Mouse (Mus musculus): Measurements from ENCODE around the gene Ubp1.
"Not testable (repeated sequence)": the region's sequence is repeated elsewhere in the genome, so short reads cannot be mapped to it uniquely, and the experiment has no call there.

The Ubp1 gene

GRCm38 (mm10) chr9:113930534-113931374 is at the start of gene Ubp1:
TSS of gene Ubp1 (plus strand) at chr9:113930934.
- DNase-seq (ENCODE audit: low spot score) = peak; percentile 98

GRCm38 (mm10) chr9:113894903-113895302 is 35.8 kb upstream of the Ubp1 start:
- DNase-seq (ENCODE audit: low spot score) = no peak

DNA sequence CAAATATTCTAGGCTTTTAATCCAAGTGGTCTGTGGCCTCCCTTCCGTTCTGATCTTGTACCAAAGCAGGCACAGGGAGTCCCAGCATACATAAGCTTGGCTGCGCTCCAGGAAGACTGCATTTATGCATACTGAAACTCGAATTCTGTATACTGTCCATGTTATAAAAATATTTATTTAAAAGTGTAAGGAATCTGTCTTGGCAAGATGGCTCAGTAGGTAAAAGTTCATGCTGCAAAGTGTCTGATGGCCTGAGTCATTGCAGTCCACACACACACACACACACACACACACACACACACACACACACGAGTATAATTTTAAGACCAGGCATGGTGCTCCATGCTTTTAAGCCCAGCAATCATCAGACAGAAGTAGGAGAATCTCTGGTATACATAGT is 27.6 kb upstream of the Ubp1 start:
- DNase-seq (ENCODE audit: low spot score) = no peak

DNA sequence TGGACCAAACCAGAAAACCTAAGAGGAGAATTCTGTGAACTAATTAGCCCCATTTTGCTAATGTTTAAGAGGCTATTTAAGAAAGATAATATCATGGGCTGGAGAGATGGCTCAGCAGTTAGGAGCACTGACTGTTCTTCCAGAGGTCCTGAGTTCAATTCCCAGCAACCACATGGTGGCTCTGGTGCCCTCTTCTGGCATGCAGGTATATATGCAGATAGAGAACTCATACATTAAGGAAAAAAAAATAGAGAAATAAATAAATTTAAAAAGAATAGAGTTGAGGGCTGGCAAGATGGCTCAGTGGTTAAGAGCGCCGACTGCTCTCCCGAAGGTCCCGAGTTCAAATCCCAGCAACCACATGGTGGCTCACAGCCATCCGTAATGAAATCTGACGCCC is 26.4 kb upstream of the Ubp1 start:
- not testable (repeated sequence) for DNase-seq (ENCODE audit: low spot score)

GRCm38 (mm10) chr9:113915789-113916188 is 14.9 kb upstream of the Ubp1 start:
- DNase-seq (ENCODE audit: low spot score) = no peak

DNA sequence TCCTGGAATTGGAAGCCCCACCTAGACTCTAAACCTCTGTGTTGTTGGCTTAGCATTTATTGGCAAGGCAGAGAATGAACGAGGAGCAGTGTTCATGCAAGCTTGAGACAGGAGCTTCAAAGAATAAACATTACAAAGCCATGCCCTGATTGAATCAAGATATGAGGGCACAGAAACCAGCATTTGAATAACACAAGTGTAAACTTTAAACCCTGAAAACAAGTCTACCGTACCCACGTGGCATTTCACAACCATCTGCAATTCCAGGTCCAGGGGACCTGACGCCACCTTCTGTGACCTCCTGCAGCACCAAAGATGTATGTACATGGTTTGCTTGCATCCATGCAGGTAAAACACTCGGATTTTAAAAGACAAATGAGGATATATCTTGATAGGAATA is 8.1 kb upstream of the Ubp1 start:
- no peak for DNase-seq (ENCODE audit: low spot score)

DNA sequence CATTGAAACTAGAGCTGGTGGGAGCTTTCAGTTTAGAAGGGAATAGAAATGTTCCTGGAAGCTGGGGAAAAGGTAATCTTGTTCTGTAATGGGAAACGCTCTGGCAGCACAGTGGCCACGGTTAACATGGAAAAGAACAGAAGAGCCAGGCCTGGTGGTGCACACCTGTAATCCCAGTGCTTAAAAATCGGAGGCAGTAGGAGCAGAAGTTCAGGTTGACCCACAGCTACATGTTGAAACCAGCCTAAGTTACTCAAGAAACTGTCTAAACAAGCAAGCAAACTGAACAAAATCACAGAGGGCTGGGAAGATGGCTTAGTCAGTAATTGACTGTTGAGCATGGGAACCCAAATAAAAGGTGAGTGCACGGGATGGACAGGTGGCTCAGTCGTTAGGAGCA is 5.9 kb upstream of the Ubp1 start:
- no peak for DNase-seq (ENCODE audit: low spot score)

- no peak for DNase-seq (ENCODE audit: low spot score)
These were observed 2.1 kb upstream of the Ubp1 start for GRCm38 (mm10) chr9:113928591-113928990.

DNA sequence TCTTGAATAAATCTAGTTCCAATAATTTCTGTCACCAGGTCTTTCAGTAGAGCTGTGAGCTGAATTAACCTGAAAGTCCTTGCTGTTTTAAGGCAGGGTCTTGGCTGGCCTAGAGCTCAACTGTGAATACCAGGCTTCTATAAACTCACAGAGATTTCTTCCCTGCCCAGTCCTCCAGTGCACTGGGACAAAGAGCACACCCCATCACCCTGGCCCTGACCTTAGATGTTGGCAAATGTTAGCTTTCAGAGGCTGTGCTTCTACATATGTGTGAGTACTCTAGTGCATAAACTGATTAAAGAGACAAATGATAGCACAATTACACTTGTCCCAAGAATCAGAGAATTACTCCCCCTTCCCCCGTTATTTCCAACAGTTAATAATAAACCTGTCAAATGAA is 1.1 kb upstream of the Ubp1 start:
- no peak for DNase-seq (ENCODE audit: low spot score)

DNA sequence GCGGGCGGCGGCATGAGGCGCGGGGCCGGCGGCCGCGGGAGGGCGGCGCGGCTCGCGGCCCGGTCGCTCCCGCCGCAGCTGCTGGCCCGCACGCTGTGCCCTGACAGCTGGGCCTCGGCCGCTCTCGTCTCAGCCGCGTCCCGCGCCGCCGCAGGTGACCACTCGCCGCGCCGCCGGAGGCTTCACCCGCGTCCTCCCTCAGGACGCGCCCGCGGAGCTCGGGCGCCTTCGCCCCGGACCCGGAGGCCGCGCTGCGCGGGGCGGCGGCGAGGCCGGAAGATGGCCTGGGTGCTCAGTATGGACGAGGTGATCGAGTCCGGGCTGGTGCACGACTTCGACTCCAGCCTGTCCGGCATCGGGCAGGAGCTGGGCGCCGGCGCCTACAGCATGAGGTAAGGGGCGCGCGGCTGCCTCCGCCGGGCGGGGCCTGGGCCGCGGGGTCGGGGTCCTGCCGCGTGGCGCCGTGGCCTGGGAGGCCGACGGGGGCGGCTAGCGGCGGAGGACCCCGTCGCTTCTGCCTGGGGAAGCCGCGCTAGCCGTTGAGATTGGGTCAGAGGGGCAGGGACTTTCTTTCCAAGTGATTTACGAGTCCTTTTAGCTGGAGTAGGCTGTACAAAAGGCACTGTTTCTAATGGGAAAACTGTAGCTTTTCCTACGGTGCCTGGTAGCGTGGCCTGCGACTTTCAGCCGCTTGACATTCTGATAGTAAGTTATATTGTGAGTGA is 803 bp downstream of the Ubp1 start:
- DNase-seq (ENCODE audit: low spot score) = peak; percentile 53

DNA sequence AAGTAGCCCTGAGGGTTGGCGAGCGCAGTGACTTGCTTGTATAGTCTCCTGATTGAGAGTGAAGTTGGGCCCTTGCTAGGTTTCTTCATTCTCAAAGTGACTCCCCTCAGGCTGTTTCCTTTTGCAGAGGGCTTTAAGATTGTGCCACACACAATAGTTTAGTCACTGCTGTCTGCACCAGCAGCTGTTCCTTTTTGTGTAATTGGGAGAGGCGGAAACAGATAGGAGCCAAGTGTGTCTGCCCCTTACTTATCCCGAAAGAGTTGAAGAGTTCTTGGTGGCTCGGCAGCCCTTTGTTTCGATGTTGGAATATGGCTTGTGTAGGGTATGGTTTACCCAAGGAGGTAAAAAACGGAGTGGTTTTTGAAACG is 1.4 kb downstream of the Ubp1 start:
- no peak for DNase-seq (ENCODE audit: low spot score)

- no peak for DNase-seq (ENCODE audit: low spot score)
These were observed 1.8 kb downstream of the Ubp1 start for GRCm38 (mm10) chr9:113932501-113932900.

- DNase-seq (ENCODE audit: low spot score) = no peak
These were observed 4.9 kb downstream of the Ubp1 start for GRCm38 (mm10) chr9:113935638-113936037.

DNA sequence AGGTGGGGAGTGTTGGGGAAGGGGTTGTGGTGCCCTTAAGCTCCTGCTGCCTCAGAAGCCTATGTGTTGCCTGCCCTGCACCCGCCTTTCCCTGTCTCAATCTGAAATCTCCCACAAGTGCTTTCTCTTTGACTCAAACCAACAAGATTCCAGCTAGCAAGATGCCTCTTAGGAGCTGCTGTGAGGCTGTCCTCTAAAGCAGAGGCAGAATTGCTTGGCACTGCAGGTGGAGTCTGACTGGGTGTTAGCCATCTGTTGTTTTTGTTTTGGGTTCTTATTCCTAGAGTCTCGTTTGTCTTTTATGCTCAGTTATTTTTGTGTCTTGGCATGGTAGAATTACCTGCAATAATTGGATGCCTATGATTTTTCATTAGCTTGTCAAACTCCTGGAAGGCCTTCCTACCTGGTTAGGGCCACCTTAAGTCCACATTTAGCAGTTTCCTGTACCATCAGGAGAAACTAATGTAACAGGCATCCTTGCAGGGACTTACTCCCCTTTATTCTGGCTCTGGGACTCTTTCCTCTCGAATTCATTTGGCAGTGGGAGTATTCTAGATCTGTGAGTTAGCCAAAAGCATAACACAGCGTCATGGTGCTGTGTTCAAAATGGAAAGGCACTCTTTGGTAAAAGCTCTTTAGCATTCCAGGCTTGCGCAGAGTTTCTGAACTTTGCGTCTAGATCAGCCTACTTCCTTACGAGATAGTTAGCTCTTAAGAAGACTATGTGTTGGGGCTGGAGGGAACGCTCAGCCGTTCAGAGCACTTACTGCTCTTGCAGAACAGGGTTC is 8.5 kb downstream of the Ubp1 start:
- DNase-seq (ENCODE audit: low spot score) = no peak

GRCm38 (mm10) chr9:113941103-113941805 is 10.5 kb downstream of the Ubp1 start:
- DNase-seq (ENCODE audit: low spot score) = no peak

- DNase-seq (ENCODE audit: low spot score) = no peak
These were observed 12.6 kb downstream of the Ubp1 start for GRCm38 (mm10) chr9:113943372-113943771.

DNA sequence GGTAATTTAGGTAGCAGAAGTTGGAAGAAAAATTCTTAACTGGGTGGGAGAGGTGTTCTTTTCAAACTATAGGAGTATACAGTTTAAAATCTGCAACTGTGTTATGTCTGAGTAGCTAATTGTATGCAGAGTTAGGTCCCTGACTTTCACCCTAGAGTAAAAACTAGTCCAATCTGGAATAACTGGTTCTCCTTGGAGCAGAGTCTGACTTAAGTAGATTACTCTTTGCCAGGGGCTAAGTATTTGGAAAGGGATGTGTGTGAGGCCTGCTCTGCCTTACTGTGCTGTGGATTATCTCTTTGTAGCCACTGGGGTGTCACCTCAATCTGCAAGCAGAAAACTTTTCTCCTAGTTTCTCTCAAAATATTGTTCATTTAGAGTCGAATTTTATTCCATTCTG is 16.5 kb downstream of the Ubp1 start:
- no peak for DNase-seq (ENCODE audit: low spot score)

- no peak for DNase-seq (ENCODE audit: low spot score)
These were observed 27.0 kb downstream of the Ubp1 start for GRCm38 (mm10) chr9:113957777-113958176.

- DNase-seq (ENCODE audit: low spot score) = no peak
These were observed 33.0 kb downstream of the Ubp1 start for GRCm38 (mm10) chr9:113963718-113964117.

- DNase-seq (ENCODE audit: low spot score) = no peak
These were observed 33.7 kb downstream of the Ubp1 start for GRCm38 (mm10) chr9:113964415-113964814.

DNA sequence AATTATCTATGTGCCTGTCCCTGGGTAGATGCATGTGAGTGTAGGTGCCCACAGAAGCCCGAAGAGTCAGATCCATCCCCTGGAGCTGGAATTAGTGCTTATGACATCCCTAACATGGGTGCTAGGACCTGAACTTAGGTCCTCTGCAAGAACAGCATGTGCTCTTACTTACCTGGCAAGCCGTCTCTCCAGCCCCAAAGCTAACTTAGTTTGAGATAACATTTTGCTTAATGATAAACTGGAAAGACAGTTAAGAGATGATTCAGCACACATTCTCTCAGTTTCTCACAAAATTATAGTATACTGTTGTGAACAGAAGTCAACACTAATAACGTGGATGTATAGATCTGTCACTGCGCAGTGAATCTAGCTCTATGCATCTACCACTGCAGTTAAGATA is 36.1 kb downstream of the Ubp1 start:
- DNase-seq (ENCODE audit: low spot score) = no peak

DNA sequence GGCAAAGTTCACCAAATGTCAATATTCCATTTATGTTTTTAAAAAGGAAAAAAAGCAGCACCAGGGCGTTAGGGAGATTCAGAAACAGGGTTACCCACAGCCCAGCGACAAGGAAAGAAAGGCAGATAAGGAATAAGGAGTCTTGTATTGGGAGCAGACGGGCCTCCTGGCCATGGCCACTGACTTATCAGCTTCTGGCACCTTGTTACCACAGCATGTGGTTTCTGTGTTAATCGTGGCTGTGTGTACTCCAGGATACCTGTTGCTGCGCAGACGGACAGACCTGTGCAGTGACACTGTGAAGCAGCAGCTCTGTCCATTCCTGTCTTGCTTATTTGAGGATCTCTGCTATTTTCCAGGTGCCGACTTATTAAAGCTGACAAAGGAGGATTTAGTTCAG is 38.2 kb downstream of the Ubp1 start:
- no peak for DNase-seq (ENCODE audit: low spot score)
